Mouse (Mus musculus) embryonic fibroblast, embryonic 13.5 days (primary cell): ENCODE results near the gene Fus.

Experiments
- CTCF ChIP-seq: IDR thresholded peaks from 2 replicates; pipeline ENCODE4 v1.5.1; 2011; ENCODE audit warnings: mild to moderate bottlenecking, control low read depth, low read length, moderate library complexity, borderline replicate concordance; ENCODE audit not compliant: insufficient read depth
- POLR2A ChIP-seq: IDR thresholded peaks from 2 replicates; pipeline ENCODE4 v1.6.1; 2011; ENCODE audit warnings: low read depth, mild to moderate bottlenecking, control low read depth, low read length, moderate library complexity

DNA sequence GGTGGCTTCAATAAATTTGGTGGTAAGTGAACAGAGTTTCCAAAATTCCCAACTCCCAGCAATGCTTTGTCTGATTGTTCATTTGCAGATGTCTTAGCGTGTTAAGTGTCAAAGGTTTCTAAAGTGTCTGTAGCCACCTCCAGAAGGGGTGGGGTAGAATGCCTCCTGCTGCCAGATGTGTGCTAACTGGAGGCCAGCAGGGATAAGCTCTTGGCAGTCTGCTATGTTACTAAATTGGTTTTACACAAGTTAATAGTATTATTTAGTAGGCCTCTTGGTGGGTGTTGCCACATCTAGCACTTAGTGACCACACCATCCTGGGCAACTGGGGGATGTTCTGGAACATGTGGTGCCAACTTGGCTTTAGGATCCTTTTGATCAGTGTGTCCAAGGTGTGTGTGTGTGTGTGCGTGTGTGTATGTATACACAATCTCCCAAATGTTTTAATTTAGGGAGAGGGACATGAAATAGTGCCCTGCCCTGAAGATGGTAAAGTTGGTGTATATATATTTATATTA is 7.2 kb downstream of the Fus start:
- no peak for TF ChIP-seq CTCF
- no peak for TF ChIP-seq POLR2A
